Mouse (Mus musculus) MN1 (cell line): ENCODE data around the gene Olfr1012.
A peak's percentile ranks its signal among the peaks of the same experiment; 100 is the strongest.
"Not testable (repeated sequence)": the region's sequence is repeated elsewhere in the genome, so short reads cannot be mapped to it uniquely, and the experiment has no call there.

Experiments used
- DNase-seq: peaks from one replicate; pipeline ENCODE4 v3.0.0-alpha.2; 2016; ENCODE audit warnings: low spot score

Gene Olfr1012

DNA sequence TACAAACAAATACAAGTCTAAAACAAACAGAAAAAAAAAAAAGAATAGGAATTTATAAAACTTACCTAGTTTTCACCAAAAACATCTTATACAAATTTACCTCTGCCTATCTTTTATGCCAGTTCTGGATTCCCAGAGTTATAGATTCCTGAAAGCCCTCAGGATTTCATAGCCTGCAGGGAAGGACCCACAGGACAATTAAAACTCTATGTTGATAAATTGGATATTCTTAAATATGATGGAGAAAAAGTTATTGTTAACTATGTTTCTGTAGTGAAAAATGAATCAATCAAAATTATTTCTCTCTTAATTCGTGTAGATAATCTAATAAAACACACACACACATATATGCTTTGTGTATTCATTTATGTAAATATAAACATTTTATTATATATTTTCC, at the start of gene Olfr1012:
TSS of gene Olfr1012 (minus strand) at position 101 of the 400 bp plus-strand sequence.
- no peak for DNase-seq

DNA sequence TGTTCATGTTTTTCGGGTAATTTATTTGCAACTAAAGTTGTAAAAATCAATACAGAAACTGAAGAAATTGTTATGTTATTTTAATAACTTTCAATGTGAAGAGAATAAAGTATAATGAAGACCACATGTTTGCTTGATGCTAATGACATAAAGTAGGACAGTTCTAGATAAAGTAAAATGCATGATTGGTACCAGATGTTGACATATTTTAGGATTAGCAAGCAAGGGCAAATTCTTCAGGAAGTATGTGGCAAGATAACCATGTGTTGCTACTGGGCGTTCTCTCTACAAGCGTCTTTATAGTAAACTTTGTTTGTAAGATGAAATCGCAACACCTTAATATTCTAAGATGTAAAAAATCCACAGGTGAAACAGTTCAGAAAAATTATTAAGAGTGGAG, 41.9 kb upstream of the Olfr1012 start:
- no peak for DNase-seq

DNA sequence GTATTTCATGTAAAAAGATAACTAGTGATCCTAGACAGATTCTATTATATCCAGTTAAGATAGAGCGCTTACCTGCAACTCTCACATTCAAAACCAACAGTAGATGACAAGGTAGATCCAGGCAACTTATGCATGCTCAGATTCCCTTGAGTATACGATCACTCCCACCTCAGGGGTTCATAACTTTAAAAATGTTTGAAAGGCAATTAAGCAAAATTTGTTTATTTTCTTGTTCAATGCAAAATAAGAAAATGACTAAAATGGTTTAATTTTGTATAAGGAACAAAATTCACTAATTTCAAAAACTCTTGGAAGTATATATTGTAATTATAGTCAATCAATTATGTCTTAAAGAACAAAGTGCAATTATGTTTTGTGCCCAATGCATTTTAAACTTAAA, 39.9 kb upstream of the Olfr1012 start, which contains the start of gene Olfr1016:
TSS of gene Olfr1016 (minus strand) at position 101 of the 400 bp plus-strand sequence.
- no peak for DNase-seq

DNA sequence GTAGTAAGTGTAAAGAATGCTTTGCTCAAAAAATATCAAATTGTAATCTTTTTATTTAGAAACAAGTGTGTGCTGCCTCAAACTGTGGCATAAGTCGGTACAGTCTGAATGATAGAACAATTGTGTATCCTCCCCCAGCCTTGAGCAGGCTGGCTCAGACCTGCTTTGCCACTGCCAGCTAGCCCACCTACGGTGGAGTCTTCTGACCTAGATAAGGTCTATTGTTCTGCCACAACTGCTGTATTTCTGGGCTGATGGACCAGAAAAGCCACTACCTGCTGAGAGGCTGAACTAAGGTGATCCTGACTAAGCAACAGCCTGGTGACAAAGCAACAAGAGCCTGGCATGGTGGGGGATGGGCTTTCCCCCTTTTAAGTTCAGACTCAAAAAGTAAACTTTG, 29.8 kb upstream of the Olfr1012 start:
- DNase-seq, result no peak

DNA sequence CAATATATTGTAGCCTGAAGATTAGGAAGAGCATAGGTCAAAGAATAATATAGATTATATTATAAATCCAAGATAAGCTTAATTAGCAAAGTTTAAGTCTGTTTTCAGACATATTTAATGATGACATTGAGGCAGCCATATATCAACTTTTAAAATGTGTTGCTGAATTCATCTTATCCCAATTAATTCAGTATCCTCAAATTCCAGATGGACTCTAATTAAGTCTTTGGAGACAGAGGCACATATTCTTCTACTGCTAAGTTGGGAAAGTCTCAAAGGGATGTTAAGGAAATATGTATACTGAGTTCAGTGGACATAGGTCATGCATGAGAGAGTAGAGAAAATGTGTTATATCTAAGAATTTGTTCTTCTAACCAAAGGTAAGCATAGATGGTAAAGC, 19.2 kb upstream of the Olfr1012 start, which contains the start of gene Olfr1015:
TSS of gene Olfr1015 (plus strand) at position 301 of the 400 bp plus-strand sequence.
- DNase-seq, result no peak

DNA sequence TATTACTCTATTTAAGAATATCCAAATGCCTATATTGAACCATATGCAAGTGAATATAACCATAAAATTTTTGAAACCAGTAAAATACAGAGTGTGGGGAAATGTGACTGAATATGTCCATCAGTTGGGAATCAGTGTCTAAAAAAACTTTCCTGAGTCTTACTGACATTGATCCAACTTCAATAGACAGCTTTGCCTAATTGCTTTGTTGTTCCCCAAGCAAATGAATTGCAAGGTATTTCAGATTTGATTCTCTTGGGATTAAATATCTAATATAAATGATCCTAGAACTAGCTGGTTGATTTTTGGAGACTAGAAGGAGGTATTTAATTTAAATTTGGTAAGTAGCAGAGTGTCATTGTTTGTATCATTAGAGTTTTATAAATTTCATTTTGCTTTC, 9.8 kb upstream of the Olfr1012 start, which contains the start of gene Olfr1014:
TSS of gene Olfr1014 (plus strand) at position 301 of the 400 bp plus-strand sequence.
- no peak for DNase-seq

DNA sequence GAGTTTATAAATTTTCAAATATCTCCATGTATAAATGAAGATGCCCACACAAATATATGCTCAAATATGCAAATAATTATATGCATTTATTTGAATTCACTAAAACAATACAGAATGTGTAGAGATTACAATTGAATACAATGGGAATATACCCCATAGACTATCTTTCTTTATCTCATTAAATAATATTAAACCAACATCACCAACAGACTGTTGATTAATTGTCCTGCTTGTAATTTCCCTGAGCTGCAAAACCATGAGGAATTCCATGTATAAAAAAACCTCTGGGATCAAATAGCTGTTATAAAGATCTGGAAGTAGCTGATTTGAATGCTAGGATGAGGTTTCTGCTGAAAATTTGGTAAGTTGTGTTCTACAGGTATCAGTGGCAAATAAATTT, 4.2 kb upstream of the Olfr1012 start, which contains the start of gene Olfr1013:
TSS of gene Olfr1013 (plus strand) at position 301 of the 400 bp plus-strand sequence.
- DNase-seq, result no peak

DNA sequence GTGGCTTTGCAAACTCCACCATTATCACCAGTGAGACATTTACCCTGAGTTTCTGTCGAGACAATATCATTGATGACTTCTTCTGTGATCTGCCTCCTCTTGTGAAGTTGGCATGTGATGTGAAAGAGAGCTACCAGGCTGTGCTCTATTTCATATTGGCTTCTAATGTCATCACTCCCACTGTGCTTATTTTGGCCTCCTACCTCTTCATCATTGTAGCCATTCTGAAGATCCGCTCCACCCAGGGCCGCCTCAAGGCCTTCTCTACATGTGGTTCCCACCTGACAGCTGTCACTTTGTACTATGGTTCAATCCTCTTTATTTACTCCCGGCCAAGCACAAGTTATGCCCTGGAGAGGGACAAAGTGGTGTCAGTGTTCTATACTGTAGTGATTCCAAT, 8.7 kb downstream of the Olfr1012 start:
- no peak for DNase-seq

DNA sequence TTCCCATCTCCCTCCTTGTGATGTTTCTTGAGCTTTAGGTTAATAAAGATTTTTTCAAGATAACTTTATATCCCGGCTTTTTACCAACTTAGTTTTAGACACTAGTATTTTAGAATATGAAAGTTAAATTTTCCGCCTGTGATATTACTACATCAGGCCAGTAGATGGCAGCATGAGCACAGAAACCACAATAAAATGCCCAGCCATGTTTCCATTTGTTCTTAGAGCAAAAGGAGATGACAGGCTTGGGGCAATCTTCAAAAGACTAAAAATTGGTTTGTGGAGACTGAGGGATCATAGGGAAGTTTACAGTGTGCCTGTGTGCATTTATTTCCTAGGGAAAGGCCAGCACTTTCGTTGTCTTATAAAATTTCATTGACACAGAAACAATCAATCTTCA, 36.8 kb downstream of the Olfr1012 start:
- peak; percentile 28 for DNase-seq

DNA sequence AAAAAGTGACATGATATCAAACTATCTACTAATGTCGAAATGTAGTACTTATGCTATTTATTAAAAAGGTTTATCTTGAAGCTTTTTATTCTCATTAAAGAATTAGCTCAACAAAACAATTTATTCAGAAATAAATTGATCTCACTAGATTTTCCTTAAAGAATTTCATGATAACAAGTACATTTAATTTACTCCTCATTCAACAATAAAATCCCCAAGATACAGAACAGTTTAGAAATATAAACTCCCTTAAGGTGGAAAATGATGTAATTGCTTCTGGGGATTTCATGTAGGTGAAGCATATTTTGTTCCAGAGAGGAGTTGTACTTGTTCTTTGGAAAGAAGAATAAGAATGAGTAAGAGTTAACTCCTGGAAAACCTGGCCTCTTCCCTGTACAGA, 47.4 kb downstream of the Olfr1012 start, which contains the start of gene Olfr1009:
TSS of gene Olfr1009 (plus strand) at position 301 of the 400 bp plus-strand sequence.
- no peak for DNase-seq

DNA sequence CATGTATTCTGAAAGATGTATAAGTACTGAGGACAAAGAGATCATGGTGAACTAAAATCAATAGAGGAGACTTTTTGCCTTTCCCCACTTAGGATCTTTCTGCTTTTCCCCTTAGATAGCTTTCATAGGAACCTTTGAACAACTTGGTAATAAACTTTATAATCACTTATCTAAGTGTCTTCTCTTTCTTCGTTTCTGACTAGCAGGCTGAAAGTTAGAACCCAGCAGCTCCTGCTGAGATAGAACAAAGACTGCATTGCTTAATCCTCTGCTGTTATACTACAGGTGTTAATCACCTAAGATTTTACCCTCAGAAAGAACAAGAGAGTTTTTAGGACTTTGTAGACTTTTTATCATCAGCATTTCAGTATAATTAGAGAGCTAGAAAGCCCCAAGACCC, 51.4 kb downstream of the Olfr1012 start:
- no peak for DNase-seq

DNA sequence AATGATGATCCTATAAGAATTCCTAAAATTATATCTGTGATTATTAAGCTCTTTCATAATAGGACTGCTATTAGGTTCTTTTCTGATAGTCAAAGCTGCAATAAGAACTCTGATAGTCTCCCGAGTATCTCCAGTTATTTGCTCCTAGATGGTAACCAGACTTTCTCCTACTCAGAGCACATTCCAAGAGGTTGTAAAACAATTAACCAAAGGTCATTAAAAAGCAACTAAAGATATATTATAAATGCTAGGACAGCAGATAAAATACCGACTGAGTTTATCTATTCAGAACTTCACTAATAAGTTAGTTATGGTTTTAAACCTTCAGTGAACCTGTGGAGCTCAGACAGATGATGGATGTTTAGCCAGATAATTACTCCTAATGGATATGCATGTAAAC, 51.9 kb downstream of the Olfr1012 start:
- DNase-seq, result not testable (repeated sequence)
